9 mouse cellular contexts compared by ENCODE assay signal in the genomic region with DNA sequence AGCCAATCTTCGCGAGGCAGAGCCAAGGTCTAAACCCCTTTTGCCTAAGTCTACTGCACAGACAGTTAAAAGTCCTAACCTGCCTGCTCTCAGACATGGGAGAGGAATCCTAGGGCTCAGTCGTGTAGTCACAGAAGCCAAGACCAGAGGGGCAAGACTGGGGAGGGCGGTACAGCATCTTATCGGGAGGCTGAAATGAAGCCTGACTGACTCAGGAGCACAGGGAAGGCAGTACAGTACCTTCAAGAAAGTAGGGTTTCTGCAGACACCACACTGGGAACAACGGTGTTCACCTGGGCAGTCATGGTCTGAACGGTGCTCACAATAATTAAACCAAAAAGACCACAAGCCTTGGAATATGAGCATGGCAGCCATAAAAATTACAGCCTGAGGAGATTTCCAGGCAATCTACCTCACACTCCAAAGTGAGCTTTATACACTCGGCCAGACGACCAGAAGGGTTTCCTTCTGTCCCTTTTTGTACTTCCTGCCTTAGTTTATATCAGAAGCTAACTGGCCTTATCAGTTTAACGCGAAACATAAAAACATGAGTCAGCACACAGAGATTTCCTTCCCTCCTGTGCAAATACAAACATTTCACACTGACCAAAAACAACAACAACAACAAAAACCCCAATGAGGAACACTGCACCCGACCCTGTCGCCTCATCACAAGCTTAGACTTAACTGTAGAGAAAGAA. TPM values are rescaled to one million over a fixed set of nuclear protein-coding genes. Genes with fewer than 3 reads are reported as not detected.
A peak's percentile ranks its signal among the peaks of the same experiment; 100 is the strongest.
DNase-seq lines count a peak whose midpoint lies in the region; ATAC-seq lines count a peak whose summit lies in the region.
"Had no signal": no experiment of that assay in that cellular context is flagged by ENCODE, and none has a peak within 500 bp of the region (broad histone marks: within the 10 kb centered on the region; RNA-seq: fewer than 3 reads in every experiment).

No protein-coding gene starts in this region.

- intact Hi-C loops in left cerebral cortex, postnatal 10 days (cut with DNase I) = no loop called here

- no peaks in the 10 kb centered on the region for H3K27me3 ChIP-seq in lung, embryonic 15.5 days
- H3K27me3 ChIP-seq in intestine, embryonic 16.5 days (replicated peaks; ENCODE audit: control insufficient read depth, insufficient read depth, low read length) = no peaks in the 10 kb centered on the region

- WGBS in lung, embryonic 15.5 days = 52% methylated on average over 13 of the region's 13 CpGs
- WGBS in intestine, embryonic 16.5 days = 45% methylated on average over 13 of the region's 13 CpGs

- ATAC-seq in lung, embryonic 15.5 days (ENCODE audit: borderline replicate concordance, extremely low read depth, low FRiP score, low TSS enrichment) = no peak
- ATAC-seq in intestine, embryonic 16.5 days = peak; percentile 19; the same call in 1 of the 2 replicates
- ATAC-seq in neutrophil, adult 5-6 weeks (ENCODE audit: extremely low read depth, insufficient number of reproducible peaks, low FRiP score, poor library complexity, severe bottlenecking) = peak; percentile 13; the same call in 1 of the 2 replicates
- ATAC-seq in CD4-positive, CD25-positive, alpha-beta regulatory T cell, adult 4 months = no peak

- H3K36me3 ChIP-seq in lung, embryonic 15.5 days = peaks cover 23% of the 10 kb centered on the region
- no peaks in the 10 kb centered on the region for H3K36me3 ChIP-seq in intestine, embryonic 16.5 days (ENCODE audit: control insufficient read depth, insufficient read depth, low read length)

- no peak overlapping the region for H3K9ac ChIP-seq in lung, embryonic 15.5 days
- peak overlapping the region; percentile 17 for H3K9ac ChIP-seq in intestine, embryonic 16.5 days (ENCODE audit: low read depth, low read length)

- peak overlapping the region; percentile 2; the same call in 1 of the 2 replicates for H3K4me2 ChIP-seq in lung, embryonic 15.5 days
- H3K4me2 ChIP-seq in intestine, embryonic 16.5 days (ENCODE audit: low read depth, low read length) = peak overlapping the region; percentile 38

- no peaks in the 10 kb centered on the region for H3K9me3 ChIP-seq in lung, embryonic 15.5 days
- no peaks in the 10 kb centered on the region for H3K9me3 ChIP-seq in intestine, embryonic 16.5 days (ENCODE audit: control insufficient read depth, low read length)

- H3K4me1 ChIP-seq in lung, embryonic 15.5 days = peaks cover 45% of the 10 kb centered on the region
- H3K4me1 ChIP-seq in intestine, embryonic 16.5 days (ENCODE audit: control insufficient read depth, insufficient read depth, low read length) = peaks cover 31% of the 10 kb centered on the region

- peak overlapping the region; percentile 61 for H3K27ac ChIP-seq in lung, embryonic 15.5 days
- H3K27ac ChIP-seq in intestine, embryonic 16.5 days (ENCODE audit: low read length) = peak overlapping the region; percentile 87

- H3K4me3 ChIP-seq in lung, embryonic 15.5 days = no peak overlapping the region
- peak overlapping the region; percentile 4; the same call in 1 of the 2 replicates for H3K4me3 ChIP-seq in intestine, embryonic 16.5 days (ENCODE audit: low read length)

- peak; percentile 87 for DNase-seq in heart, adult 11 months
- no peak for DNase-seq in heart, adult 9 months (ENCODE audit: low spot score in 2 of 2)
- DNase-seq in lung, postnatal 36 days = no peak
- DNase-seq in left cerebral cortex, postnatal 10 days (ENCODE audit: extremely low spot score in 1 of 2, low spot score in 2 of 2) = no peak
- DNase-seq: gastrocnemius, postnatal 36 days had no signal

RNA-seq across cellular contexts. Expression of gene Smad1, which starts 24.1 kb away (rescaled TPM):
- polyA plus RNA-seq in lung, embryonic 15.5 days (2015; fragmentation: Nextera tagmentation; extraction: Ambion mirVana) = 36.1 and 38.5 TPM in 2 replicates
- 33.4 and 33.6 TPM in 2 replicates for polyA plus RNA-seq in intestine, embryonic 16.5 days (2015; fragmentation: Nextera tagmentation; extraction: Ambion mirVana)
- 9.4 and 10.8 TPM in 2 replicates for total RNA-seq in neutrophil, adult 5-6 weeks (2017)
- polyA plus RNA-seq in CD4-positive, CD25-positive, alpha-beta regulatory T cell, adult 4 months (2017; shearing (Covaris generic)) = 10 to 100 TPM in 1 of 2 experiments, 1 to 10 TPM in 1; 8.3 to 10.8 TPM
- 10 to 100 TPM; 37.5 TPM for total RNA-seq in left cerebral cortex, postnatal 10 days (2021)

Comparison
In these comparisons a context has a peak if more than half of its experiments do, and no peak if none do; other contexts are left out.
1. ATAC-seq: peak in intestine, embryonic 16.5 days (single experiment) and neutrophil, adult 5-6 weeks (single experiment); none in lung, embryonic 15.5 days (single experiment) and CD4-positive, CD25-positive, alpha-beta regulatory T cell, adult 4 months (single experiment).